Mouse (Mus musculus): ENCODE data around the gene Tpmt.

GRCm38 (mm10) chr13:47043030-47043680 is 1.4 kb downstream of the Tpmt start, which contains the start of gene Kdm1b:
- TF ChIP-seq POLR2A (IDR thresholded peaks at IDR 0.05; ENCODE audit: control insufficient read depth, low read depth, low read length) = peak; percentile 72
- no peak for TF ChIP-seq CTCF (IDR thresholded peaks at IDR 0.05; ENCODE audit: control insufficient read depth, insufficient read depth, insufficient replicate concordance, low read depth, low read length)
